ENCODE assay signal across 8 mouse cellular contexts in genomic region chr7:120203789-120204188, GRCm38 (mm10). TPM values are rescaled to one million over a fixed set of nuclear protein-coding genes. Genes with fewer than 3 reads are reported as not detected.
DNase-seq lines count a peak whose midpoint lies in the region; ATAC-seq and TF ChIP-seq lines count a peak whose summit lies in the region.

Gene Abca14 (plus strand): TSS chr7:120203961.

- peak; percentile 71 for DNase-seq in cerebellum, adult 11 months
- peak; percentile 71 for DNase-seq in forebrain, embryonic 14.5 days (ENCODE audit: low spot score)
- peak; percentile 91 for DNase-seq in kidney, postnatal 10 days

- WGBS in forebrain, embryonic 14.5 days: 5% methylated on average over 26 of the region's 26 CpGs
- WGBS in heart, embryonic 16.5 days: 5% methylated on average over 26 of the region's 26 CpGs
- 4% methylated on average over 26 of the region's 26 CpGs for WGBS in limb, embryonic 15.5 days
- 4% methylated on average over 26 of the region's 26 CpGs for WGBS in midbrain, embryonic 16.5 days

- H3K27ac ChIP-seq in forebrain, embryonic 14.5 days (ENCODE audit: low read depth, low read length): no peak within 1 kb of the TSS
- no peak within 1 kb of the TSS for H3K27ac ChIP-seq in heart, embryonic 16.5 days (ENCODE audit: low read length)
- no peak within 1 kb of the TSS for H3K27ac ChIP-seq in limb, embryonic 15.5 days
- no peak within 1 kb of the TSS for H3K27ac ChIP-seq in midbrain, embryonic 16.5 days (ENCODE audit: low read length)
- H3K27ac ChIP-seq in testis, adult 2 months (ENCODE audit: control insufficient read depth, insufficient read depth, low read depth, low read length): peak within 1 kb of the TSS; percentile 82

- H3ac ChIP-seq in C2C12 (ENCODE audit: control insufficient read depth, insufficient read length, low read depth): no peak within 1 kb of the TSS

- no peaks in the 10 kb centered on the region for H3K79me2 ChIP-seq in C2C12 (ENCODE audit: control insufficient read depth, insufficient read depth)

- no peaks in the 10 kb centered on the region for H3K9me3 ChIP-seq in forebrain, embryonic 14.5 days (replicated peaks; ENCODE audit: control insufficient read depth, low read length)
- H3K9me3 ChIP-seq in heart, embryonic 16.5 days (replicated peaks; ENCODE audit: control insufficient read depth, low read length): no peaks in the 10 kb centered on the region
- no peaks in the 10 kb centered on the region for H3K9me3 ChIP-seq in limb, embryonic 15.5 days
- no peaks in the 10 kb centered on the region for H3K9me3 ChIP-seq in midbrain, embryonic 16.5 days (replicated peaks; ENCODE audit: control insufficient read depth, low read length, poor library complexity, severe bottlenecking)

- no peaks in the 10 kb centered on the region for H3K4me1 ChIP-seq in forebrain, embryonic 14.5 days (ENCODE audit: control insufficient read depth, insufficient read depth, low read length)
- 0 out of 2 replicates have a peak, but pooled peaks cover 3% of the 10 kb centered on the region for H3K4me1 ChIP-seq in heart, embryonic 16.5 days (ENCODE audit: control insufficient read depth, insufficient read depth, low read length)
- peaks cover 8% of the 10 kb centered on the region for H3K4me1 ChIP-seq in limb, embryonic 15.5 days
- peaks cover 9% of the 10 kb centered on the region for H3K4me1 ChIP-seq in midbrain, embryonic 16.5 days (ENCODE audit: control insufficient read depth, insufficient read depth, low read length)
- peaks cover 15% of the 10 kb centered on the region for H3K4me1 ChIP-seq in testis, adult 2 months (ENCODE audit: control insufficient read depth, insufficient read depth, low read length)

- H3K79me3 ChIP-seq in C2C12 (ENCODE audit: low read depth): no peaks in the 10 kb centered on the region

- peak; percentile 76 for ATAC-seq in forebrain, embryonic 14.5 days
- peak; percentile 76 for ATAC-seq in heart, embryonic 16.5 days (replicated peaks; ENCODE audit: extremely low read depth, insufficient read depth, low FRiP score)
- ATAC-seq in limb, embryonic 15.5 days (ENCODE audit: insufficient number of reproducible peaks, low FRiP score, low TSS enrichment, low read depth): peak; percentile 50; the same call in 1 of the 2 replicates
- peak; percentile 73 for ATAC-seq in midbrain, embryonic 16.5 days

- H3K27me3 ChIP-seq in C2C12 (ENCODE audit: control insufficient read depth, insufficient read depth, insufficient read length): no peaks in the 10 kb centered on the region
- H3K27me3 ChIP-seq in forebrain, embryonic 14.5 days (replicated peaks; ENCODE audit: control insufficient read depth, insufficient read depth, low read length): peaks cover 23% of the 10 kb centered on the region
- peaks cover 27% of the 10 kb centered on the region for H3K27me3 ChIP-seq in heart, embryonic 16.5 days (ENCODE audit: control insufficient read depth, insufficient read depth, low read length)
- peaks cover 36% of the 10 kb centered on the region for H3K27me3 ChIP-seq in limb, embryonic 15.5 days
- peaks cover 21% of the 10 kb centered on the region for H3K27me3 ChIP-seq in midbrain, embryonic 16.5 days (ENCODE audit: control insufficient read depth, insufficient read depth, low read depth, low read length)
- H3K27me3 ChIP-seq in testis, adult 2 months (ENCODE audit: control insufficient read depth, insufficient read depth, low read length): no peaks in the 10 kb centered on the region

- no peak within 1 kb of the TSS for H3K4me2 ChIP-seq in forebrain, embryonic 14.5 days (ENCODE audit: low read length)
- H3K4me2 ChIP-seq in heart, embryonic 16.5 days (ENCODE audit: low read depth, low read length): no peak within 1 kb of the TSS
- 0 out of 2 replicates have a peak within 1 kb of the TSS, but pooled peaks have one; percentile 19 for H3K4me2 ChIP-seq in limb, embryonic 15.5 days
- peak within 1 kb of the TSS; percentile 43 for H3K4me2 ChIP-seq in midbrain, embryonic 16.5 days (ENCODE audit: low read length)

- no peaks in the 10 kb centered on the region for H3K36me3 ChIP-seq in C2C12 (ENCODE audit: control insufficient read depth, insufficient read depth)
- H3K36me3 ChIP-seq in forebrain, embryonic 14.5 days (ENCODE audit: control insufficient read depth, insufficient read depth, low read length): no peaks in the 10 kb centered on the region
- no peaks in the 10 kb centered on the region for H3K36me3 ChIP-seq in heart, embryonic 16.5 days (ENCODE audit: control insufficient read depth, insufficient read depth)
- H3K36me3 ChIP-seq in limb, embryonic 15.5 days: no peaks in the 10 kb centered on the region
- H3K36me3 ChIP-seq in midbrain, embryonic 16.5 days (ENCODE audit: control insufficient read depth, insufficient read depth, low read length): no peaks in the 10 kb centered on the region
- no peaks in the 10 kb centered on the region for H3K36me3 ChIP-seq in testis, adult 2 months (ENCODE audit: control insufficient read depth, insufficient read depth, low read length)

- no peak within 1 kb of the TSS for H3K9ac ChIP-seq in forebrain, embryonic 14.5 days (ENCODE audit: low read length)
- H3K9ac ChIP-seq in heart, embryonic 16.5 days (ENCODE audit: low read length): no peak within 1 kb of the TSS
- no peak within 1 kb of the TSS for H3K9ac ChIP-seq in limb, embryonic 15.5 days
- H3K9ac ChIP-seq in midbrain, embryonic 16.5 days (ENCODE audit: low read depth, low read length): no peak within 1 kb of the TSS

- no peak within 1 kb of the TSS for H3K4me3 ChIP-seq in C2C12 (ENCODE audit: insufficient read depth, poor library complexity, severe bottlenecking)
- H3K4me3 ChIP-seq in forebrain, embryonic 14.5 days (ENCODE audit: low read depth, low read length): no peak within 1 kb of the TSS
- H3K4me3 ChIP-seq in heart, embryonic 16.5 days (ENCODE audit: low read length): no peak within 1 kb of the TSS
- H3K4me3 ChIP-seq in limb, embryonic 15.5 days: no peak within 1 kb of the TSS
- H3K4me3 ChIP-seq in midbrain, embryonic 16.5 days (ENCODE audit: low read depth, low read length): no peak within 1 kb of the TSS
- peak within 1 kb of the TSS; percentile 93 for H3K4me3 ChIP-seq in testis, adult 2 months (ENCODE audit: control insufficient read depth, low read depth, low read length)

- TF ChIP-seq CTCF in C2C12 (IDR thresholded peaks at IDR 0.05; ENCODE audit: control insufficient read depth, insufficient read depth, insufficient read length): peak; percentile 51
- TF ChIP-seq CTCF in testis, adult 2 months (IDR thresholded peaks at IDR 0.05; ENCODE audit: control insufficient read depth, insufficient read depth, insufficient replicate concordance, low read depth, low read length): peak; percentile 83; the same call in 1 of the 2 replicates

- TF ChIP-seq POLR2A in testis, adult 2 months (IDR thresholded peaks at IDR 0.05; ENCODE audit: control insufficient read depth, low read depth, low read length): peak; percentile 84

TF ChIP-seq in C2C12, 6 proteins besides CTCF, POLR2A, EP300 and RAD21:
- no peak for TF ChIP-seq FOSL1 (IDR thresholded peaks at IDR 0.05; ENCODE audit: insufficient read depth, low read length, poor library complexity, severe bottlenecking)
- TF ChIP-seq CEBPB (IDR thresholded peaks at IDR 0.05; ENCODE audit: low read depth): no peak
- TF ChIP-seq MYOD1 (IDR thresholded peaks at IDR 0.05; ENCODE audit: control insufficient read depth, insufficient read length, low read depth): no peak
- no peak for TF ChIP-seq MAX (IDR thresholded peaks at IDR 0.05)
- TF ChIP-seq USF1 (IDR thresholded peaks at IDR 0.05; ENCODE audit: low read depth): no peak
- TF ChIP-seq MYOG (IDR thresholded peaks at IDR 0.05; ENCODE audit: control insufficient read depth, extremely low read depth, insufficient read length): no peak

RNA-seq across cellular contexts. Expression of gene Abca14, which starts in this region (rescaled TPM):
- not detected for polyA plus RNA-seq in C2C12 (2012; fragmentation: generic; extraction: Trizol)
- polyA plus RNA-seq in forebrain, embryonic 14.5 days (2014; fragmentation: Nextera tagmentation; extraction: Ambion mirVana): not detected in 2 replicates
- polyA plus RNA-seq in heart, embryonic 16.5 days (2015; fragmentation: Nextera tagmentation; extraction: Ambion mirVana): not detected in 2 replicates
- not detected in 2 replicates for polyA plus RNA-seq in limb, embryonic 15.5 days (2015; fragmentation: Nextera tagmentation; extraction: Ambion mirVana)
- not detected in 2 replicates for polyA plus RNA-seq in midbrain, embryonic 16.5 days (2015; fragmentation: Nextera tagmentation; extraction: Ambion mirVana)
- 62.8 and 185 TPM in 2 replicates for polyA plus RNA-seq in testis, adult 2 months (2012; rRNA removed)

Comparison
In these comparisons a context has a peak if more than half of its experiments do, and no peak if none do; other contexts are left out.
1. RNA of gene Abca14 (polyA plus RNA-seq): 62.8 to 185 TPM in testis, adult 2 months; not detected in limb, embryonic 15.5 days, not detected in forebrain, embryonic 14.5 days, not detected in C2C12 (single experiment), not detected in heart, embryonic 16.5 days and not detected in midbrain, embryonic 16.5 days; every median in the first group is over 10 times any median in the second.
2. Peak in DNase-seq and ATAC-seq in forebrain, embryonic 14.5 days; RNA of the gene not detected or under 1 TPM.
3. Peak in ATAC-seq in heart, embryonic 16.5 days; RNA of the gene not detected or under 1 TPM.
4. Peak in ATAC-seq and H3K4me2 ChIP-seq in limb, embryonic 15.5 days; RNA of the gene not detected or under 1 TPM.
5. Peak in ATAC-seq and H3K4me2 ChIP-seq in midbrain, embryonic 16.5 days; RNA of the gene not detected or under 1 TPM.
6. Peak in every context shown above with its lines, with median percentiles within 50 percentile points of each other: DNase-seq and ATAC-seq.